Mouse (Mus musculus) brain, embryonic 18.5 days (tissue): ENCODE measurements at regions not wholly inside any gene's neighbourhood (a gene's known extent, or its start where the extent isn't known, plus 50 kb on each side); places are given as distances from the start of the nearest gene placed in this dataset.
A peak's percentile ranks its signal among the peaks of the same experiment; 100 is the strongest.

Experiments
- DNase-seq: peaks from one replicate; pipeline ENCODE4 v3.0.0-alpha.2; 2012; ENCODE audit warnings: low read depth, low spot score

GRCm38 (mm10) chrX:11565888-11566287 lies 238.3 kb downstream of the H2al1j start:
- DNase-seq, result no peak

DNA sequence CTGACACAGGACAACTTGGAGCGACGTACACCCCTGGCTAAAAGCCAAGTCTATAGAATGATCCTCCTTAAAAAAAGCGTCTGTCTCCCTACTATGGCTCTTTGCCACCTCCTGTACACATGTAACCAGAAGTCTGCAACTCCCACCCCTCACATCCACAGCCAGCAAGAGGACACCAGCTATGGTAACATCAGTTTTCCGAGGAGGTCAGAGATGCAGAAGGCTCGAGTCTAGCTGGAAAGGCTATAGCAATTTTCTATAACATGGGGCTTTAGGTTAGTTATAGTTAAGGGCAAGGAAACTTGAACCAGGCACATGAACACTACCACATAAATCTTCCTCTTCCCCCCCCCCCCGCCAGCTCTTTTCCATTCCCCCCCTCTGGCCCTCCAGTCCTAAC lies 240.2 kb downstream of the H2al1j start:
- DNase-seq, result no peak

DNA sequence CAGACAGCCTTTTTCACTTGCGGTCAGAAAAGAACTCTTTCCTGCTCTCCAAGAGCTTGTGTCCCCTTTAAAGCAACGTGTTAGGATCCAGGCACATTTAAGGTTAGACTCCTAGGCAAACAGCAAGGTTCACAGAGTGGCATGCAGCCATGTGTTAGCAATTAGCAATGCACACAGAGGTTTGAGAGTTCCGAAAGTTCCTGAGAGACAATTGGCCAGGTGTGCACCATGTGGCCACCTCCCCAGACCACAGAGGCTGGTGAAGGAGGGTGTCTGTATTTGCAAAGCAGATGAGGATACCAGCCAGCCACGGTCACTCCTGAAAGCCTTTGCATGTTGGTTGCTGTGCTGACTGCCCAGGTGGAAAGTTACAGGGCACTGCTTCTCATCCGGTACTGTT lies 240.6 kb downstream of the H2al1j start:
- no peak for DNase-seq

GRCm38 (mm10) chrX:11574354-11574753 lies 246.7 kb downstream of the H2al1j start:
- no peak for DNase-seq

GRCm38 (mm10) chrX:11575571-11575970 lies 247.9 kb downstream of the H2al1j start:
- DNase-seq, result no peak

DNA sequence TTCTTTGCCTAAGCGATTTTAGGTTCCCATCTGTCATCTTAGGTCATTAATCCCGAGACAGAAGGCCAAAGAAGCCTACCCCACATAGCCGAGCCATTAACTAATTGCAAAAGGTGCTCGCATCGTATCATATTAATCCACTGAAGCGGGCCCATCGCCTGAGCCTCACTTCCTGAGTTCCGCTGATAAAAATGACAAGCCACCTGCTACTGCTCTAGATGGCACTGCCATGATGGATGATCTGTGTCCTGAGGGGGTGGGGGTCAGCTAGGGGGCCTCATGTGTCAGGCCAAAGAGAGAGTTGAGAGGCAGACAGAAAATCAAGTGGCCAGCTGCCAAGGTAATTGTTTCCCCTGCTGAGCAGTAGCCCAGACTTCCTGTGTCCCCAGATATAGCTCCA lies 248.7 kb downstream of the H2al1j start:
- DNase-seq, result no peak

- no peak for DNase-seq
Observed at GRCm38 (mm10) chrX:11577294-11577693, 249.7 kb downstream of the H2al1j start.

GRCm38 (mm10) chrX:11585353-11585752 lies 257.7 kb downstream of the H2al1j start:
- DNase-seq, result no peak

DNA sequence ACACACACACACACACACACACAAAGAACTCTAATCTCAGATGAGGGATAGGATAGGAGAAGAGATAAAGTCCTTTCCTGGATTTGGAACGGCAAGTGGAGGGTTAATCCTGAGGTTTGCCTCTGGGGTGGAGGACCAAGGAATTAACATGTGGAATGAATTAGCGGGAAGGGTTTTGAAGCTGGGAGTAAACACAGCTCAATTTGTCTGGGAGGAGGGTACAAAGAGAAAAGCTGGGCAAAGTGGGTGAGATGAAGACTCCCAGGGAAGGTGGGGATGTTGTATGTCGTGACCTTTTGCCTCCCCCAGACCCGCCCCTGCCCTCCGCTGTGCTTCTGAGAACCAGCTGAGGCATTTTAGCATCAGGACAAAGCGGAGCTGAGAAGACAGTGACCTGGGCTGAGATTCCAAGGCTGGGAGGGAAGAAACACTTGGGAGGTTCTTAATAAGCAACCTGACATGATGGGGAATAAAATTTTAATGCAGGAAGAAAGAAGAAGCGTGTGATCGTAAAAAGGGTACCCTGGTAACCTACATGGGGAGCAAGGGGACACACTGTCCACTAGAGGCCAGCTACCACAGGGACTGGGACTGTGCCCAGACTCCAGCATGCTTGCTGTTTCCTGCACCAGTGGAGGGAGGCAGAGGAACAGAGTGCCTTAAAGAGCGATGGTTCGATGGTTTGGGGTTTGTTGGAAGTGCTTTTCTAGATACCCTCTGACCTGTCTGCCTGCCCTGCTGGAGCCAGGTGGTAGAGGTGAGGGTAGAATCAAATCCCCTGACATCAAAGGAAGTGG lies 264.0 kb downstream of the H2al1j start:
- no peak for DNase-seq

DNA sequence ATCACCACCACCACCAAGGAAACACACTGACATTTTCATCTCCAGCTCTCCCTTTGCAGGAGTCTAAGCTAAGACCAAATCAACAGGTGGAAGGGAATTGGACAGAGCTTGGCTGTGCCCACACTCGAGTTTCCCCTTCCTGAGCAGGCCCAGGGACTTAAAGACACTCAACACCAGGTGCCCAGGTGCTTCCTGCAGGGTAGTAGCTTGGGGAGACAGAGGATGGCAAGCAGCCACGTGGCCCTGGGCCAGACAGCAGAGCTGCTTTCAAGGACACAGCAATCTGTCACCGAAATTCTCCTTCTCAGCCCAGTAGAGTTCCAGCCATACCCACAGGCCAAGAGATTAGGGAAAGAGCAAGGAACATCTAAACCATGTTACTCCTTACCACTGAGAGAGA lies 266.9 kb downstream of the H2al1j start:
- DNase-seq, result no peak

DNA sequence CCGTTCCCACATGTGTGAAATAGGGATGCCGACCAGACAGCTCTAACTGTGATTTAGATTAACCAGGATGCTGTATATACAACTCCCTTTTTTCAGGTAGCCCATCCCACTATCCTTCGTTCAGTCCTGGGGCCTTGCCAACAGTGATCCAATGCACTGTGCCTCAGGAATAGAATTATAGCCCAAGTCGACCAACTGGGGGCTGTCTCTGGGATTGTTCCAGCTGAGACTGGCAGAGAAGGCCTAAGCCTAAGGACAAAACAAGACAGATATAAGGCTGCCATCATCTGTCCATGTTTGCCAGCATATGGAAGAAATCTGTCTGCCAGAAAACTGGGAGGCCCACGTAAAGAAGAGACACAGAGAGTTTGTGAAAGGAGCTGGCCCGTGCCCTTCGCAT lies 269.9 kb downstream of the H2al1j start:
- no peak for DNase-seq

DNA sequence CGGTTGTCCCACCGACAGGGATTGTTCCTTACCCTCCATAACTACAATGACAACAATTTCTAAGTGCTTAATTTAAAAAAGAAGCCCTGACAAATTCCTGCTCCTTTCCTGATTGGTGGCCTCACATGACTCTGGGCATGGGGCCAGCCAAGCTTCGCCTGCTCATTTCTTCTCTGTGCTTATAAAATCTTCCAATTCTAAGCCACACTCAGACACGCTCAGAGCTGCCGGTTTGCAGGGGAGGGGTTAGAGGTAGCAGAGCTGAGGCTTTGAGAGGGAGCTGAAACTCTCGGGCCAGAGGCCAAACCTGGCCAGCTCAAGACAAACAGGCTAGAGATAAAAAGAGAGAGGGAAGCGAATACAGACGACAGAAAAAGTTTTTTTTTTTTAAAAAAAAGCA lies 286.6 kb downstream of the H2al1j start:
- no peak for DNase-seq

DNA sequence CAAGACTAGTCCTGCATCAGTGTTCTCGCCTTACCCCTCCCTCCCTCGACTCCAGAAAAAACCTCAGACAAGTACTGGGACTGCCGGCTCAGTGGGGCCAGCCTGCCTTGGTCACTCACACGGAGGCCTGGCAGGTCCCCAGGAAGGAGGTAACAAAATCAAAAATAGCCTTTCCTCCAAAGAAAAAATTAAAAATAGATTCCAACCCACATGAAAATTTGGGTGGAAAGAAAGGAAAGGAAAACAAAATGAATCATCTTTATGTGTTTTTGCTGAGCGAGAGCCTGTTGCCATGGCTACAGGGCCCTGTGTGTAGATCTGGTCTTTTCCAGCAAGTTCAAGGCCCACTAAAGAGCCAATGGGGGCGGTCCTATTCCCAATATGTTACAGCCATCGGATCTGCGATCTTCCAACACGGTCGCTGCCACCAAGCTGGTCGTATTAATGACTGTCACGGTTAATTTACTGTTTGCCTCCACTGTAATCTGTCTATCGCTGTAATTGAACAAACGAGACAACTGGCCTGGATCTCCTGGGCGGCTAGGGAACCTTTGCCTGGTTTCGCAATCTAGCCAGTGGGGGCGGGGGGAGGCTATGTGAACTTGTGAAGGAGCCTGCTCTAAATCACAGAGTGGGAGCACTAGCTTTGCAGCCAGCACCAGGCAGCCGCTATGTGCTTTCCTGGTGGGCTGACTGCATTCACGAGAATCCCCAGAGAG lies 293.6 kb downstream of the H2al1j start:
- DNase-seq, result peak; percentile 40

- DNase-seq, result no peak
Observed at GRCm38 (mm10) chrX:11626274-11626878, 298.8 kb downstream of the H2al1j start.

- DNase-seq, result no peak
Observed at GRCm38 (mm10) chrX:11629362-11629761, 301.7 kb downstream of the H2al1j start.

DNA sequence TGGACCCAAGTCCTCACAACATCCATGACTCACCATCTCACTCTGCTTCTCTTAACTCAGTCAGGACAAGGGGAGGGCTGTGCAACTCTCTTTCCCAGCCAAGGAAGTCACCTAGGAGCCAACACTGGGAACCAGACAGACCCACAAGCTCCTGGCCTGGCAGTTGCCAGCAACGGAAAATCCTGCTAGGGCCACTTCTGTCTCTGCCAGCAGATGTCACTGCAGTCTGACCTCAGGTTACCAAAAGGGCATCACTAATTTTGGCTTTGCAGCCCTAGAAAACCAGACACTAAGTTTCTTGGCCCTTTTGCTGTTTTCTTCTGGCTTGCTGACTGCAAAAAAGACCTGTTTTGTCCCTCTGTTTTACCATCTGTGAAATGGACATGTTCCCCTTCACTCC lies 302.3 kb downstream of the H2al1j start:
- DNase-seq, result no peak

GRCm38 (mm10) chrX:11631186-11631913 lies 303.7 kb downstream of the H2al1j start:
- DNase-seq, result peak; percentile 43

DNA sequence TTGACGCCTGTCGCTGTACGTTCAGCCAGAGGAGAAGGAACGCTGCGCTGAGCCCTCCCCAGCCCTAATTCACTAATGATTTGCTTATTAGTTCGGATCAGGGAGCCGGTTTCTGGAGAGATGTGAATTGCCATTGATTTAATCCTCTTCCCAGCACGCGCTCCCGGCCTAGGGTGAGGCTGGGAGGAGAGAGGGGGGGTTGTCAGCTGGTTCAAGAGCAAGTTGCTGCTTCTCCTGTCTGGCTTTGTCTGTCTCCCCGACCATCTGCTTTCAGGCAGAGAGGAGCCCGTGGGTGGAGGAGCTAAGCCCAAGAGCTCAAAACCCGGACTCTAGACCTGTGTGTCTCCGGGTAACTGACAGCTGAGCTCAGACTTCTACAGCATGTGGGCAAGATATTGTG lies 304.4 kb downstream of the H2al1j start:
- DNase-seq, result no peak

DNA sequence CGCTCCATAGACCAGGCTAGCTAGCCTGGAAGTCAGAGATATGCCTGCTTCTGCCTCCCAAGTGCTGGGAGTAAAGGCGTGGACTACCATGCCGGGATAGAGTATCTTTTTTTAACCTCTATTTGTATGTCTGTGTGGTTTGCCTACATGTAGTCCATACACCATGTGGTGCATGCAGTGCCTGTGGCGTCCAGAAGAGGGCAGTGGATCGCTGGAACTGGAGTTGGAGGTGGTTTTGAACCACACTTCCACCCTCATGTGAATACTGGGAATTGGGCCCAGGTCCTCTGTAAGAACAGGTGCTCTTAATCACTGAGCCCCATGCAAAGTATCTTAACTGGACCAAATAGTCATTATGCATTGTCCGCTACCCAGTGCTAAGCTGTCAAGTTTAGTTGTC lies 306.2 kb downstream of the H2al1j start:
- no peak for DNase-seq

DNA sequence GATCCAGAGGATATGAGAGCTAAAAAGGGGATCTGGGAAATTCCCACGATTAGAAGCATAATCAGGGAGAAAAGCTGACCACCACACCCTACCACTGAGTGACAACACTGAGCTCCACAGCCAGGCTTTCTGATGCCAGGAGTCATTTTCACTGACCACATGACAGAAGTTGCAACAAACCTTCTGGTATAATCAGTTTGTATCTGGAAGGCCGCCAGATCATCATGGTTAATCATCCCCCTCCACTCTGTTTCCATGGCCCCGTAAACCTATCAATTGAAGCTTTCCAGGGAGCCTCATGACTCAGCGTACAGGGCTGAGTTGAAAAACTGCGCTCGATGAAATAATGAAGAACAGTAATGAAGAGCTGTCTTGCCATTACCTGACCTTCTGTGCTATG lies 316.9 kb downstream of the H2al1j start:
- no peak for DNase-seq

- DNase-seq, result no peak
Observed at GRCm38 (mm10) chrX:11646681-11647526, 319.3 kb downstream of the H2al1j start.
